ENCODE assay signal across 19 mouse cellular contexts in the genomic region with DNA sequence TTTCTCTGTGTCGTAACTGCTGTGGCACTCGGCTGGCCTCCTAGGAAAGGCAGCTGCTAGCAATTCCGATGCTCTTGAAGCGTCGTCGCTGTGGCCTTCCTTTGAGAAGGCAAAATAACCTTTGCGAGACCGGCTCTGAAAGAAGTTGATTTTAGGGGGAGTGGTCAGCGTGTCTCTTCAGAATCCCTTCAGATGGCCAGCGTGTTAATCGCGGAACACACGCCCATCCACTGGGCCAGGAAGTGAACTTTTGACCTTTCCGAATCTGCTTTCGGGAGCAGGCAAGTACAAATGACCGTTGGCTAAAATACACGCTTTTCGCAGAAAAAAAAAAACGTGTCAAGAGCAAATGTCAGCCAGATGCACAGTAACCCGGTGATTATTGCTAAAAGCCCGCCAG. TPM values are rescaled to one million over a fixed set of nuclear protein-coding genes. Genes with fewer than 3 reads are reported as not detected.
DNase-seq lines count a peak whose midpoint lies in the region; ATAC-seq lines count a peak whose summit lies in the region.
"Had no signal": no experiment of that assay in that cellular context is flagged by ENCODE, and none has a peak within 500 bp of the region (broad histone marks: within the 10 kb centered on the region; RNA-seq: fewer than 3 reads in every experiment).

No protein-coding gene starts in this region.

- 39% methylated on average over 21 of the region's 21 CpGs for WGBS in embryonic facial prominence, embryonic 10.5 days
- 72% methylated on average over 21 of the region's 21 CpGs for WGBS in heart, embryonic 12.5 days

- H3K27me3 ChIP-seq in embryonic facial prominence, embryonic 10.5 days (replicated peaks; ENCODE audit: low read depth, poor library complexity, severe bottlenecking) = no peaks in the 10 kb centered on the region
- no peaks in the 10 kb centered on the region for H3K27me3 ChIP-seq in heart, embryonic 12.5 days (replicated peaks)
- H3K27me3 ChIP-seq: hindbrain, embryonic 15.5 days; limb, embryonic 15.5 days; midbrain, embryonic 12.5 days; Patski had no signal

- H3K4me1 ChIP-seq in embryonic facial prominence, embryonic 10.5 days = peaks cover 13% of the 10 kb centered on the region
- no peaks in the 10 kb centered on the region for H3K4me1 ChIP-seq in heart, embryonic 12.5 days (replicated peaks)
- H3K4me1 ChIP-seq: limb, embryonic 15.5 days; midbrain, embryonic 12.5 days had no signal

- peak overlapping the region; percentile 25; the same call in 1 of the 2 replicates for H3K27ac ChIP-seq in embryonic facial prominence, embryonic 10.5 days (replicated peaks)
- no peak overlapping the region for H3K27ac ChIP-seq in heart, embryonic 12.5 days (ENCODE audit: poor library complexity, severe bottlenecking)
- H3K27ac ChIP-seq: hindbrain, embryonic 15.5 days; limb, embryonic 15.5 days; midbrain, embryonic 12.5 days had no signal

- H3K9ac ChIP-seq in heart, embryonic 12.5 days = no peak overlapping the region
- H3K9ac ChIP-seq: hindbrain, embryonic 15.5 days; limb, embryonic 15.5 days; midbrain, embryonic 12.5 days had no signal

- no peak overlapping the region for H3K4me2 ChIP-seq in heart, embryonic 12.5 days
- H3K4me2 ChIP-seq: hindbrain, embryonic 15.5 days; limb, embryonic 15.5 days; midbrain, embryonic 12.5 days had no signal

- H3K36me3 ChIP-seq in embryonic facial prominence, embryonic 10.5 days (replicated peaks) = no peaks in the 10 kb centered on the region
- no peaks in the 10 kb centered on the region for H3K36me3 ChIP-seq in heart, embryonic 12.5 days
- H3K36me3 ChIP-seq: hindbrain, embryonic 15.5 days; limb, embryonic 15.5 days; midbrain, embryonic 12.5 days had no signal

- no peak for ATAC-seq in heart, embryonic 12.5 days (ENCODE audit: insufficient number of reproducible peaks, low FRiP score)
- ATAC-seq: forebrain, embryonic 16.5 days; Patski had no signal

- peak overlapping the region; percentile 25; the same call in 1 of the 2 replicates for H3K4me3 ChIP-seq in embryonic facial prominence, embryonic 10.5 days
- H3K4me3 ChIP-seq in heart, embryonic 12.5 days = no peak overlapping the region
- H3K4me3 ChIP-seq: hindbrain, embryonic 15.5 days; limb, embryonic 15.5 days; midbrain, embryonic 12.5 days had no signal

- DNase-seq in kidney, postnatal 14 days = peak; percentile 30
- DNase-seq in kidney, adult 9 months = no peak
- DNase-seq in R1 (ENCODE audit: low read depth, low spot score) = peak; percentile 75
- DNase-seq in embryonic facial prominence, embryonic 10.5 days (ENCODE audit: low spot score) = peak; percentile 34
- peak; percentile 53 for DNase-seq in mesoderm, embryonic 11.5 days (ENCODE audit: low read depth, low spot score)
- DNase-seq in urinary bladder, postnatal 4 days (ENCODE audit: low spot score in 2 of 2) = no peak
- DNase-seq in thymus, adult 18-20 months = no peak
- DNase-seq: adrenal gland, adult 8-10 months; cerebellum, adult 9-11 months; gastrocnemius, postnatal 14 days; spleen, adult 18-20 months; thymus, postnatal 25 days had no signal

- H3K9me3 ChIP-seq in embryonic facial prominence, embryonic 10.5 days = no peaks in the 10 kb centered on the region
- H3K9me3 ChIP-seq in heart, embryonic 12.5 days (replicated peaks) = 0 out of 2 replicates have a peak, but pooled peaks cover 4% of the 10 kb centered on the region
- H3K9me3 ChIP-seq: hindbrain, embryonic 15.5 days; limb, embryonic 15.5 days; midbrain, embryonic 12.5 days had no signal

RNA-seq across cellular contexts. Expression of gene Slc15a4, which starts 58.9 kb away (rescaled TPM):
- polyA plus RNA-seq in embryonic facial prominence, embryonic 10.5 days (2016; fragmentation: Nextera tagmentation; extraction: Ambion mirVana) = 25.1 and 27.5 TPM in 2 replicates
- 16.9 and 17.1 TPM in 2 replicates for polyA plus RNA-seq in heart, embryonic 12.5 days (2016; fragmentation: Nextera tagmentation; extraction: Ambion mirVana)

RNA-seq across cellular contexts. Expression of gene Glt1d1, which starts 59.5 kb away (rescaled TPM):
- 1.3 and 1.8 TPM in 2 replicates for polyA plus RNA-seq in embryonic facial prominence, embryonic 10.5 days (2016; fragmentation: Nextera tagmentation; extraction: Ambion mirVana)
- polyA plus RNA-seq in heart, embryonic 12.5 days (2016; fragmentation: Nextera tagmentation; extraction: Ambion mirVana) = not detected in 2 replicates
- polyA plus RNA-seq: heart, embryonic 14.5 days had no signal

Comparison
In these comparisons a context has a peak if more than half of its experiments do, and no peak if none do; other contexts are left out.
1. DNase-seq: peak in kidney, postnatal 14 days (single experiment), R1 (single experiment), embryonic facial prominence, embryonic 10.5 days (single experiment) and mesoderm, embryonic 11.5 days (single experiment); none in kidney, adult 9 months (single experiment), urinary bladder, postnatal 4 days (0 of 2) and thymus, adult 18-20 months (0 of 2).